Mouse (Mus musculus): ENCODE measurements around the gene Rexo4.

Gene Rexo4

GRCm38 (mm10) chr2:26963923-26964723 is at the start of gene Rexo4:
Gene Rexo4, minus strand, starts transcription at chr2:26964386.
- DNase-seq, result peak; percentile 90 to 95

- peak; percentile 88 to 90 for DNase-seq
These were observed 45.6 kb upstream of the Rexo4 start, which contains the start of gene Cacfd1 for GRCm38 (mm10) chr2:27009714-27010244. Gene Cacfd1, plus strand, starts transcription at chr2:27009926.

GRCm38 (mm10) chr2:27007701-27008100 is 43.5 kb upstream of the Rexo4 start:
- DNase-seq, result no peak

- DNase-seq, result no peak
These were observed 42.1 kb upstream of the Rexo4 start for GRCm38 (mm10) chr2:27006255-27006654.

- DNase-seq, result no peak
These were observed 33.8 kb upstream of the Rexo4 start for GRCm38 (mm10) chr2:26997993-26998392.

- no peak for DNase-seq
These were observed 33.3 kb upstream of the Rexo4 start for GRCm38 (mm10) chr2:26997498-26997897.

- DNase-seq, result no peak
These were observed 29.8 kb upstream of the Rexo4 start for GRCm38 (mm10) chr2:26993936-26994335.

- DNase-seq, result no peak
These were observed 20.5 kb upstream of the Rexo4 start for GRCm38 (mm10) chr2:26984640-26985039.

- no peak for DNase-seq
These were observed 20.0 kb upstream of the Rexo4 start for GRCm38 (mm10) chr2:26984179-26984578.

- no peak for DNase-seq
These were observed 16.2 kb upstream of the Rexo4 start for GRCm38 (mm10) chr2:26980361-26980760.

GRCm38 (mm10) chr2:26973960-26974359 is 9.8 kb upstream of the Rexo4 start:
- no peak for DNase-seq

- DNase-seq, result no peak
These were observed 8.9 kb upstream of the Rexo4 start, which contains the start of gene Adamts13 for GRCm38 (mm10) chr2:26973116-26973515. Gene Adamts13, plus strand, starts transcription at chr2:26973416.

GRCm38 (mm10) chr2:26967262-26967661 is 3.1 kb upstream of the Rexo4 start:
- DNase-seq, result no peak

- DNase-seq, result peak in 1 of 2 experiments; percentile 15
These were observed 661 bp upstream of the Rexo4 start for GRCm38 (mm10) chr2:26964724-26965370.

- DNase-seq, result no peak
These were observed 3.4 kb downstream of the Rexo4 start for GRCm38 (mm10) chr2:26960756-26961155.

GRCm38 (mm10) chr2:26957488-26957859 is 6.7 kb downstream of the Rexo4 start:
- no peak for DNase-seq

- DNase-seq, result no peak
These were observed 7.2 kb downstream of the Rexo4 start for GRCm38 (mm10) chr2:26956811-26957487.

- no peak for DNase-seq
These were observed 9.3 kb downstream of the Rexo4 start for GRCm38 (mm10) chr2:26954735-26955395.

- no peak for DNase-seq
These were observed 11.3 kb downstream of the Rexo4 start for GRCm38 (mm10) chr2:26952866-26953265.

GRCm38 (mm10) chr2:26952193-26952592 is 12.0 kb downstream of the Rexo4 start:
- DNase-seq, result no peak

- peak; percentile 34 for DNase-seq
These were observed 12.8 kb downstream of the Rexo4 start for GRCm38 (mm10) chr2:26951346-26951905.

- peak; percentile 20 to 36 for DNase-seq
These were observed 13.8 kb downstream of the Rexo4 start for GRCm38 (mm10) chr2:26950411-26950810.
